Mouse (Mus musculus) stomach, postnatal 0 days (tissue): ENCODE data around the gene Pex7.

ENCODE experiments used
- CTCF ChIP-seq: IDR thresholded peaks from 2 replicates; pipeline ENCODE4 v1.5.1; 2016; ENCODE audit warnings: antibody characterized with exemption, low read depth, mild to moderate bottlenecking, moderate library complexity
- EP300 ChIP-seq: optimal IDR thresholded peaks from 2 replicates; pipeline ENCODE3; 2016; ENCODE audit warnings: antibody characterized with exemption

DNA sequence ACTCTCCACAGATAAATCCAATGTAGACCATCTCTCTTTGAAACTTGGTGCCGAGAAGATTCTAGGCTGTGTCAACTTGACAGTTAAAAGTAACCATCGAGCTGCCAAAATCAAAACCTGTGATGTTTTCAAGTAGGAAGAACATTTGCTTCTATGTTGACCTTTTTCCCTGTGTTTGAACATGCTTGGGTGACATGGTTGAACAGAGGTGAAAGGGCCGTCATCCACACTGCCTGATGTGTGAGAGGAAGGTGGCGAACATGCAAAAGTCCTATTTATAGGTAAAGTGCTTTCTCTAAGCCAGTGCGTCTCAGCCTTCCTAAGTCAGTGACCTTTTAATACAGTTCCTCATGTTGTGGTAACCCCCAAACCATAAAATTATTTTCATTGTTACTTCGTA, 48.3 kb upstream of the Pex7 start:
- TF ChIP-seq EP300 = no peak
- no peak for TF ChIP-seq CTCF
